Mouse (Mus musculus): ENCODE measurements at regions not wholly inside any gene's neighbourhood (a gene's known extent, or its start where the extent isn't known, plus 50 kb on each side); places are given as distances from the start of the nearest gene placed in this dataset.

DNA sequence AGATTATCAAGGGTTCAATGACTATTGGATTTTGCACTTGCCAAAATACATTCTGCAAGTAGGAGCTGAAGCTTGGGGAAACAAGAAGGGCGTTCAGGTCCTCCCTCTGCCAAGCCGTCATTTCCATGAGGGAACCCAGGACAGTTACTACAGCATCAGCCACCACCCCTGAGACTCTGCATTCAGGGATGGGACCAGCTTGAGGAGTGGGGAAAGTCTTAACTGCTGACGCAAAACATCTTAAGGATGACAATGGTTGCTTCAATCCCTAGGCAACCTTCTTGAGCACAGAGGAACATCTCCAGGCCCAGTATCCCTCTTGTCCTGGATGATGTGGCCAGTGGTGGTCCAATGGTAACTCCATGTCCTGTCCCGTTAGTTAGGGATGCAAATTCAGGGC lies 137.2 kb upstream of the Noct start:
- DNase-seq (ENCODE audit: low spot score in 2 of 2) = no peak

- no peak for DNase-seq (ENCODE audit: low spot score in 2 of 2)
Observed at GRCm38 (mm10) chr3:51089036-51089669, 135.1 kb upstream of the Noct start.

DNA sequence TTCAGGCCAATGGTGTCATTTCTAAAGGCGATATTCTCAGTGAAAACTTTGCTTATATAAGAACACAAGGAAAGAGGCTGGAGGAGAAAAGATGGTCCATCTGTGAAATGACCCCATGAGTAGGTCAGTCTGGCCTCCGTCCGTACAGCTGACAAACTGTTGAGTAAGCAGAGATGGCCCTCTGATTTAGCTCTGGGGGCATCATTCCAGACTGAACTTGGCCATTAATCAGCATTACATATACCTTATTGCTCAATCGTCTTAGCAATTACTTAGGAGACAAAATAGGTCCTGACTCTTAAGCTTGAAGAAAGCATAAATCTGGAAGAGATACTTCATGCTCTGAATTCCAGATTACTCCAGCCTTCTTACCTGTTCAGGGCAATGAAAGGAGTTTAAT lies 132.8 kb upstream of the Noct start:
- DNase-seq (ENCODE audit: low spot score in 2 of 2) = no peak

- no peak for DNase-seq (ENCODE audit: low spot score in 2 of 2)
Observed at GRCm38 (mm10) chr3:51092079-51093028, 131.9 kb upstream of the Noct start.

DNA sequence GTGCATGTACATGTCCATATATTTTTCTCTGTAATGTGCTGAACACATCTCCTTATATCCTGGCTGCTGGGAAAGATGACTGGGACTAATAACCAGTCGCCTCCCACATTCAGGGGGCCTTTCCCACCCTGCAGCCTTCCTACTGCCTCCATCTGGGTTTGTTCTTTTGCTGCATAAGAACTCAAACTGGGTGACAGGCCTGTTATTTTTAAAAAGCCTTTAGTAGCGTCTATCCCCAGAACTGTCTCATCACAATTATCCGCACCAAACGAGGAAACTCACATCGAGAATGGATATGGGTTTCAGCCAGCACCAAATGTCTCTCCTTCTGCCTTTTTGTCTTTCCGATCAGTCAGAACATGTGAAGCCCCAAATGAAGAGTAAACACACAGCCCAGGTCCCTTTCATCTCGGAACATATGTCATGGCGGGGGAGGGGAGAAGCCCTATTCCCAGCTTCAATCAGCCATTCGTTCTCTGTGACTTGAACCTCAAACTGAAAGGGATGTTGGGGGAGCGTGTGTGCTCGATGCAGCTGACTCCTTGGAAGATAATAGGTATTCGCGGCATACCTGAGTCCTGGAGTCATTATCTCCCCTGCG lies 128.3 kb upstream of the Noct start:
- DNase-seq (ENCODE audit: low spot score in 2 of 2) = no peak

GRCm38 (mm10) chr3:51096545-51096944 lies 127.7 kb upstream of the Noct start:
- no peak for DNase-seq (ENCODE audit: low spot score in 2 of 2)

DNA sequence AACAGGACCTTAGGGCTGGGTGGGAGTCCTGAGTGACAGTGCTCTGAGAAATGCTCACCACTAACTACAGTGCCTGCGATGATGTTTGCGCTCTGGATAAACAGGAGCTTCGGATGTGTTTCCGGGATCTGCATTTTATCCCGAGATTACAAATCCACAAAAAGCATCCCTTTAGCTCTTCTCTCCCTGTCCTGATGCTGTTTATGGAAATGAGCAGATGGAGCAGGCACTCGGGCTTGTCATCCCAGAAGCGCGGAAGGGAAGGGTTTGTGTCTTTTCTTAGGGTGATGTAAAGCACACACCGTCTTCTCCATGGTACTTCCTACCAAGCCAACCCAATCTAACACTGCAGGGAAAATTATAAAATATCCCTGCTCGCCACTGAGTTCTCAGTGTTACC lies 126.9 kb upstream of the Noct start:
- DNase-seq (ENCODE audit: low spot score in 2 of 2) = no peak

GRCm38 (mm10) chr3:51099966-51100365 lies 124.3 kb upstream of the Noct start:
- no peak for DNase-seq (ENCODE audit: low spot score in 2 of 2)

GRCm38 (mm10) chr3:51108639-51109202 lies 115.5 kb upstream of the Noct start:
- DNase-seq (ENCODE audit: low spot score in 2 of 2) = no peak

- no peak for DNase-seq (ENCODE audit: low spot score in 2 of 2)
Observed at GRCm38 (mm10) chr3:51111241-51111640, 113.0 kb upstream of the Noct start.

DNA sequence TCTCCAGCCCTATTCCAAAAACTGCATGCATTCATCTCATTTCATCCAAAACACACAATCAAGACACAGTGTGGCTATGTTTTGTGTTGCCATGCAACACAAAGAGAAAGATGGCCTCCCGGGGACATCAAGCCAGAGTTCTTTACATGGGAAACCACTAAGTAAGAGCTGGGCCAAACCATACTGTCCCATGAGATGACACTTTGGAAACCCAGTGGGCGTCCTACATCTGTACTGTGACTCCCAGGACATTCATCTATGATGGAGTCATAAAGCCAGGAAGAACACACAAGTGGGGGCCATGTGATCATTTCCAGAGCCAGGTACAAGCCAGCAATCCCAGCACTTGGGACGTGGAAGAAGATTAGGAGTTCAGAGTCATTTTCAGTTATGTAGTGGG lies 111.9 kb upstream of the Noct start:
- no peak for DNase-seq (ENCODE audit: low spot score in 2 of 2)

- no peak for DNase-seq (ENCODE audit: low spot score in 2 of 2)
Observed at GRCm38 (mm10) chr3:51115921-51116320, 108.3 kb upstream of the Noct start.

GRCm38 (mm10) chr3:51118706-51119105 lies 105.5 kb upstream of the Noct start:
- no peak for DNase-seq (ENCODE audit: low spot score in 2 of 2)

DNA sequence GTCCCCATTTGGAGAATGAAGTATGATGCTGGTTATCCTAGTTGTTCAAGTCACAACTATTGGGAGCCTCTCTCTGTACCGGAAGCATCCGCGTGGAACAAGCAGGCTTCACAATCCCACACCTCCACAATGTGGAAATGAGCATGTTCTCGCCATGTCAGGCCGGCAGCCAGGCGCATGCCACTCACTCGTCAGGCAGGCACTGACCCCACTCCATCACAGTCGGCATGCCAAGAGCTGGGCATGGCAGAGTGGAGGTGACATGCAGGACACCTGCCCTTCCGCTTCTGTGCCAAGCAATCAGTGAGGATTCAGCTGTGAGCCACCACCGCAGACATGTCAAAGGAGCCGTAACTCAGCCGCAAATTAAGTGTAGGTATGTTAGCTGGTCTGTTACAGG lies 103.7 kb upstream of the Noct start:
- DNase-seq (ENCODE audit: low spot score in 2 of 2) = no peak

GRCm38 (mm10) chr3:51121703-51122540 lies 102.3 kb upstream of the Noct start:
- DNase-seq (ENCODE audit: low spot score in 2 of 2) = peak; percentile 9 to 32

DNA sequence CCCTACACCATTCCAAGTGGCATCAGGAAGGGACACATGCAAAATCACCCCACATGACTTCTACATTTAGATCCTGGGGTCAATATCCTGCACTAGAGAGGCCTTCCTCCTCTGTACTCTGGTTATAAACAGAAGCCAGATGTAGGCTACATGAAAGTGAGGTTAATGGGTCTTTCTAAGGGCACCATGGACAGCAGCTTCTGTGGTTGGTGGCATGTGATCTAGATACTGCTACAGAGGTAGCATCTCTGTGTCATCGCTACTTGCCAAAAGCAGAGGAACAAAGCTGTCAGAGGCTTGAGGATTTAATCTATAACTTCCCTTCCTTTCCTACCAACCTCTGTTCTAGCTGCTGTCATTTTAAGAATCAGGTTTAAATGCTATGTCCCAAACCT lies 101.7 kb upstream of the Noct start:
- no peak for DNase-seq (ENCODE audit: low spot score in 2 of 2)

- no peak for DNase-seq (ENCODE audit: low spot score in 2 of 2)
Observed at GRCm38 (mm10) chr3:51127875-51128274, 96.4 kb upstream of the Noct start.

DNA sequence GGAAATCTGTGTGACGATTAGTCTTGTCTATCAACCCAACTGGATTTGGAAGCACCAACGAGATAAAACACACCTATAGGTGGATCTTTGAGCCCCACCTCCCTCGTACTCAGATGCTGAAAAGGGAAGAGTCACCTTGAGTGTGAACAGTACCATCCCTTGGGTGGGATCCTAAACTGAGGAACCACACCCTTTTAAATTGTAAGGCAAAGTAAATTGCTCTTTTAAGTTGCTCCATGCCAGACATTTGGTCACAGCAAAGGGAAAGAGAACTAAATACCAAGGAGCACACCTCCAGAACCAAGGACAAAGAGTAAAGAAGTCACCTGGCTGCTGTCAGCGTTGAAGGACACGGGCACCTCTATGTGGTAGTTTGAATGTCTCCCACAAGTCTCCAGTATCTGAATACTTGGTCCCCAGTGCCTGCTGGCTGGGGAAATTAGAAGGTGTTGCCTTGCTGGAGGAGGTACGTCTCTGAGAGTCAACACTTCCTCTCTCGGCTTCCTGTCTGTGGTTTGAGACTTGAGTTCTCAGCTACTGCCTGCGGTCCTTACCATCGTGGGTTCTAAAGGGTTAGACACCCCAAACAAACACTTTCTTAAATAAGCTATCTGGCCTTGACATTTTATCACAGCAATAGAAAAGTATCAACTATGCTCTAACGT lies 95.6 kb upstream of the Noct start:
- DNase-seq (ENCODE audit: low spot score in 2 of 2) = peak; percentile 61 to 64

DNA sequence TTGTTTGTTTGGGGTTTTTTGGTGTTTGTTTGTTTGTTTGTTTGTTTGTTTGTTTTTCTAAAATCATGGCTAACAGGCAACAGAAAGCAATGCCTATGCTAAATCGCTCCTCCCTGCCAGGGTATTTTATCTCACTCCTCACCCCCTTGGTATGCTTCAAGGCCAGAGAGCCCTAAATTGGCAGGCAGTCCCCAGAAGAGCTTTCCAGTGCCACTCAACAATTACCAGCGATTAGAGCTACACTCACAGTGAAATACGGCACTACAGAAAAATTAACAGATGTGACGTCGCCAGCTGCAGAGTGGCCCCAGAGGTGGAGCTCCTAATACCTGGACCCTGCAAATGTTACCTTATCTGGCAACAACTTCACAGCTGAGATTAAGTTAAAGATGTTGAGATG lies 93.5 kb upstream of the Noct start:
- no peak for DNase-seq (ENCODE audit: low spot score in 2 of 2)

DNA sequence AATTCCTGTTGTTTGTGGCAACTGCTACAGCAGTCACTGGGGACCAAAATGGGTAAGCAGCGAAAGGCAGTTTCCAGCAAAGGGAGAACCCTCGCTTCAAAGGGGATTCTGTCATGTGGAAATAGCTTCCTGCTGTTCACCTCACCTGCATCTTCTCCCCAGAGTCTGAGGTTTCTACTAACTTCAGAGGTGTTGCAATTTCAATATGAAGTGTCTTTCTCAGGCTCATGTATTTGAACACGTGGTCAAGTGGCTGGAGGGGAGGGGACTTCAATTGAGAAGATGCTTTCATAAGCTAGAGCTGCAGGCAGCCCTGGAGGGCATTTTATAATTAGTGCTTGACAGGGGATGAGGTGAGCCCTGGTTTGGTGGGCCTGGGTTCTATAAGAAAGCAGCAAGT lies 92.9 kb upstream of the Noct start:
- no peak for DNase-seq (ENCODE audit: low spot score in 2 of 2)

GRCm38 (mm10) chr3:51132736-51133135 lies 91.5 kb upstream of the Noct start:
- no peak for DNase-seq (ENCODE audit: low spot score in 2 of 2)

Data from natural killer cell, adult 2 months (primary cell).